Mouse (Mus musculus): ENCODE data around the gene Med13.
A peak's percentile ranks its signal among the peaks of the same experiment; 100 is the strongest.

The Med13 gene

DNA sequence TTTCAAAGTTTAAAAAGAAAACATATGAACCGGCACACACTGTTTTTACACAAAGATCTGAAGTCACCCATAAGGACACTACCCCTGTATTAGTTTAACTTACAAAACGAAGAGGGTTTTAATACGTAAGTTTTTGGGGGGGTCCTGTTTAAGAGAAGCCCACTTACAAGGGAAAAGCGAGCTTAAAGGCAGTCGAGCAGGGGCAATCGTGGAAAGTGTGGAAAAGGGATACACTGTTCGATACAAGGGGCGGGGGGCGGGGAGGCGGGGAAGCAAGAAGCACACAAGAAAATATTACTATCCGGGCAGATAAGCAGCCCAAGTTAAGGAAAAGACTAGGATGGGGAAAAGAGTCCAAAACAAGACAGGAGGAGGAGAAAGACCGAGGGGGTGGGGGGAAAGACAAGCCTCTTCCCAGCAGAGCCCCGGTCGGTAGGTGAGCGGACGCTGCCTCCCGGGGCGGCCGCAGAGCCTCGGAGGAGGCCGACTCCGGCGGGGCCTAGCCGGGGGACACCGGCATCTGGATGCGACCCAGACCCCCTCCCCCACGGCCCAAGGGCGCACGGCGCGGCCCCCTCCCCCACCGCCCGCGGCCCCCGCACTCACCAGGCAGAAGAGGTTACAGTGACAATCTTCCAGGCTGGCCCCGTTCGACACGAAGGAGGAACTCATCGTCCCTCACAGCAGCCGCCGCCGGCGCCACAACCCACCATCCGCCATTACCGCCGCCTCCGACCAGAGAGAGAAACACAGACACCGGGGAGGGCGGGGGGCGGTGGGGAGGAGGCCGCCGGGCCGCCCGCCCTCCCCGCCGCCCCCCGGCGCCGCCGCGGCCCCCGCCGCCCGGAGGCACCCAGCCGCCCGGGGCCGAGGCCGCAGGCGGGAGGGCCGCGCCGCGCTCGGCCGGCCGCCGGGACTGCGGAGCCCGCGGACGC lies at the start of gene Med13:
Gene Med13 (minus strand): TSS at position 749 of the 935 bp plus-strand sequence.
- DNase-seq = peak; percentile 24 to 39

DNA sequence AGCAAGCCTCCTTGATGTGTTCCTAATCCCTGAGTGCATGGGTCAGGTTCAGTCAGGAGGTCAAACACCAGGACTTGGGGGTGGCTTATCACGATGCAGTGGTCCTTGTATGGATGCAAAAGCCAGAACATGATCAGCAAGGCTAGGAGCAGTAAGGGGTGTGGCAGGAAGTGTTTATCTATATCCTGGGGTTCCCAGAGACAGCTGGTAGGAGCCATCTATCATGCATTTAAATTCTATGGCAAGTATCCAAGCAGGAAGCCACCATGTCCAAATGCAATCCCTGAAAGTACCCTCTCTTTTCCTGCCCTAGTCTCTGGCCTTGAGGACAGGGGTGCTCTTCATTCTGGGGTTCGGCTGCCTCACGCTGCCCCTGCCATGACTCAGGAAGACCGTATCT lies 47.2 kb upstream of the Med13 start:
- DNase-seq = no peak

DNA sequence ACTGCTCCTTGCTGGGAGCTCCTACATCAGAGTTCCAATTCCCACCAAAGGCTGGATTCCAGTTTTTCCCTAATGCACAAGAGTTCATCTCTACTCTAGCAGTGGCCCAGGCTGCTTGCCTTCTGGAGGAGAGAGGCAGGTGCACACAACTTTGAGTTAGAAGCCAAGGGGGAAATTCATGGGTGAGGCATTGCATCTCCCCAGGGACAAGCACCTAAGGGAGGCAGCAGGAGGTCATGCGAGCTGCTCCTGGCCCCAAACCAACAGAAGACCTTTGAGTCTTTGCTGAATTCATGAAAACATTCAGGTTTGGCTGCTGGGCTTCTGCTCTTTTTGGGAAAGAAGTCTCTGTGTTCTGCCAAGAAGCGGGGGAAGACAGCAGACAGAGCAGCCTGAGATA lies 46.4 kb upstream of the Med13 start:
- DNase-seq = no peak

DNA sequence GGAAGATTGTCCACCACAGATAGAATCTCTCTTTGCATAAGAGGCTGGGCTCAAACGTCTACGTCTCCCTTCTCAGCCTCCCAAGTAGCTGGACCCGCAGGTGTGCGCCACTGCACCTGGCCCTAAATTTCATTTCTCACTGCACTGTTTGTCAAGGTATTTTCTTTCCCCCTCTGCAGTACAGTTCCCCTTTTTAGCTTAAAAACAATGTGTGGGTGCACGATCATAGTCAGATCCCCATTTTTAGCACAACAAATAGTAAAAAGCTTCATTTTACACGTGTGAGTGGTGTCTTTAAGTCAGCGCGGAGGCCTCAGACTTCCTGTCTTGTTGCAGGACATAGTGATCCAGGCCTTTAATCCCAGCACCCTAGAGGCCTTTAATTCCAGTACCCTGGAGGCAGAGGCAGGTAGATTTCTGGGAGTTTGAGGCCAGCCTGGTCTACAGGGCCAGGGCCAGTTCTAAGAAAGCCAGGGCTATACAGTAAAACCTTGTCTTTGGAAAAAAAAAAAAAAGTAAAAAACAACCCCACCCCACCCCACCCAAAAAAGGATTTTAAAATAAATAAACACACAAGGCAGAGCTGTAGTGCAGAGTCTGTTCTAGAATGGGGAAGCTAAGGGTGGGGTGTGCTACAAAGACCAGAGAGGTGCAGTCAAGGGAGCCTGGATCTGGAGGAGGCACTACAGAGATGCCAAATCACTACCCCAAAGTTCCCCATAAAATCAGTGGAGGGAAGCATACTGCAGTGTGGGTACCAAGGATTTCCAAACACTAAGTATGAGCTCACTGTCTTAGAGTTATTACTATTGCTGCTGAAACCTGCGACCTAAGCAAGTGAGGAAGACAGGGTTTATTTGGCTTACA lies 42.1 kb upstream of the Med13 start:
- DNase-seq = no peak

DNA sequence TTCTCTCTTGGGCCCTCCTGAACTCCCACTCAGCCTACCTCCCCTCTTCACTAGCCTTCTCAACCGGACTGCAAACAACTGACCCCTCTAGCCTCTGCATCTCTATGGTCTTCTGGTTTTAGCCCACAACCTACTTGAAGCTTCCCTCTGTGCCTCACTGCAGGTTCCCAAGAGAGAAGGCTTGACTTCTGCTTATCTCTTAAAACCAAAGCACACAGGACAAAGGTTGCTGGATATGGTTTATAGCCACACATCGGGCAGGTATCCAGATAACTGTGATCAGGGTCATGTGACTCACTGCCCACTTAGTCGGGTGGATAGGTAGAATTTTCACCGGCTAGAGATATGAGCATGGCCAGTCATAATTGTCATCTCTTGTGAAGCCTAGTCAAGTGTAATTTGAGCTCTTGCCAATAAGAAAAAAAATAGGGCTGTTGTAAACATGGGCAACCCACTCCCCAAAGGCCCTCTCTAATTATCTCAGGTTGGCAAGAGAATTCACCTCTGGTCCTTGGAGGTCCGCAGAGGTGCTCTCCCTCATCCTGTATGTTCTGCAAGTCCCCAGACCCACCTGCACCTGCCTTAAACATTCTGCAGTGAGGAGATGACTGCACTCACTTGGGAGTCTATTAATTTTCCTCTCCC lies 39.7 kb upstream of the Med13 start:
- no peak for DNase-seq

DNA sequence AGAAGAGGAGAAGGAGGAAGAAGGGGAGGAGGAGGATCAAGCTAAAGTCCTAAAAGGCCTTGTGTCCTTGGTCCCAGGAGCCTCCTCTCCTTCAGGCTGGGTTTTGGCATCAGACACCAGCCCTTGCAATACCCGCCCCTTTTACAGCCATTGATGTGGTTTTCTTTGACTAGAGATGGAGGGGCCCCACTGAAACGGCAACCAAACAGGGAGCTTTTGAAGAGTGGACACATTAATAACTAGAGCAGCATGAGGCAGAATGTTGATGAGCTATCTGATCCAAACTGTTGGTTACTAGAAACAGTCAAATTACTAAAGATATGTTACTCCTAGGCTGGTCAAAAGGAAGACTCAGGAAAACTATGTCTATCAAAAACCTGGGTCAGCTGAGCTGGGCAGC lies 39.1 kb upstream of the Med13 start:
- DNase-seq = no peak

DNA sequence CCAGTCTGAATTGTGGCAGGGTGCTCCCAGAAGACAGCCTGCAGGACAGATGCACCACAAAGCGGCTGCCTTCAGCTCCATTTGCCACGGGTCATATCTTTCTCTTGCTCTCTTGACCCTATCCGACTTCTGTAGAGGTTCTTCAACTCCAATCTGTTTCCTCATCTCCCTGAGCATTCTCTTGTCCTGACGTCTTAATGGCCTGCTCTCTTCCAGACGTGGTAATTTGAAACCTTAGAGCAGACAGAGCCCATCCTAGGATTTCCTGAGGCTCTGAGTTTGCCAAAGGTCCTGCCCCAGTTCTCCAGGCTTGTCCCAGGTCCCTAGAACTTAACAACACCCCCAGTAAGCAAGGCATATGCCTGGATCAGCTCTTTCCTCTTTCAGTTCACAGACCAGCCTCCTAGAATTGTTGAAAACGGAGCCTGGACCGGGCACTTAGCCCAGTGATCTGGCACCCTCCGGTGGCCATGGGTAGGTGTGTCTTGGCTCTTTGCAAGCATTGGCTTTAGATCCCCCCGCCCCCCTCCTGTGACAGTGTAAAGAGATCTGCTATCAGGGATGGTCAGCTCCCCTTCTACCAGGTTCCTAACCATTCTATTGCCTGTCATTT lies 38.2 kb upstream of the Med13 start:
- peak; percentile 53 to 56 for DNase-seq

DNA sequence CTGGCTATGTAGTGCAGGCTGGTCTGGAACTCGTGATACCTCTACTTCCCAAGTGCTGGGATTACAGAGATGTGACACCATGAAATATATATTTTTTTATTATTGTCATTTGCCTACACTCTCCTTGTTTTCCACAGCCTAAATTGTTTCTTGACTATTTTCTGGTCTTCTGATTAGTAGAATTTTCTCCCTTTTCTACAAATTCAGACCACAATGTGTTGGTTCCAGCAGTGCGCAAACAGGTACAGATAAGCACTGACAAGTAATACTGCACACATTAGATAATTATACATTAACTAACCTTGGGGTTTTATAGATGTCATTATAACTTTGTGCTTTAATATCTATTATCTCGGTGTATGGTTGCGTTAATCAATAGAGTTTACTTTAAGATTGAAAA lies 37.7 kb upstream of the Med13 start:
- no peak for DNase-seq

DNA sequence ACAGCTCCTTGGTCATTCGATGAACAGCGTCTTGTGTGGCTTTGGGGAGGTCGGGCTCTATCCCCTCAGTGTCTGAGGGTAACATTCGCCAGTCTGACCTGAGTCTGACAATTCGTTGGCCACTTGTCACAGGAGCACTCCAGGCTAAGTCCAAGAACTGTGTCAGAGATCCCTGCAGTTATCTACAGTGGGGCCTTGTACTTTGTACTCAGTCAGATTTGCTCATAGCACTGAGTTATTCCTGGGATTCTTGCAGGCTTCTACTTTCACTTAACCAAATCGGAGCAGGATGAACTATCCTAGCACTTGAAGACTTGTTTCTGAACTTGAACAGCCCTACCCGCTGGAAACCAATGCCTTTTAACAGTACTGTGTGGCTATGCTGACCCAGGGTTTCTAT lies 34.3 kb upstream of the Med13 start:
- no peak for DNase-seq

DNA sequence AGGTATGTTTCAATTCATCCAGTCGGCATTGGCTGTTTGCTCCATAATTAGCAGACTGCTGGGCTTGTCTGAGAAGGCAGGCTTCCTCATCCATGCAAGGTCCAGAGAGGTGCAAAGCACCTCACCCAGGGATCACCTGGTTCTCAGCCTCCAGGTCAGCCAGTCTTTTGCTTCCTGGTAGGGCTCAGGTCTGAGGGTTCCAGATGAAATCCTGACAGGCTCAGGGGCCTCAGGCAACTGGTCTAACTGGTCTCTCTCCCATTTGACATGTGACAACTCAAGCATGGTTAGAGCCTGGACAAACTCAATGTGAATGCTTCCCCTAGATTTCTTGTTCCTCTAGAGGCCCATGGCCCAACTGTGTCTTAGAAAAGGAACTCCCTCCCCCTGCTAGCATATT lies 32.9 kb upstream of the Med13 start:
- DNase-seq = peak in 1 of 2 experiments; percentile 47

DNA sequence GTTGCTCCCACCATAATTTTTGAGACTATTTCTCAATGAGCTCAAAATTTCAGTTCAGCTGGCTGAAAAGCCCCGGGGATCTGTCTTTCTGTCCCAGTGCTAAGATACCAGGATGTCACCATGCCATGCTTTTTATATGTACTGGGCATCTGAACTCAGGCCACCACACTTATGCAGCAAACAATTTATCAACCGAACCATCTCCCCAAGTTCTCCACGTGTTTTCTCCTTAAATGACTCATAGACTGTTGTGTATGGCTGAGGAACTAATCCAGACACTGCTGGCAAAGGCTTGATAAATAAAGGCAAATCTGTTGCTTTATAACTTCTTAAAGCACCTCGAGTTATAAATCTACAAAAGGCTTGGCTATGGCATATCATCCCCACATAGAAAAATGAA lies 32.1 kb upstream of the Med13 start:
- DNase-seq = no peak

DNA sequence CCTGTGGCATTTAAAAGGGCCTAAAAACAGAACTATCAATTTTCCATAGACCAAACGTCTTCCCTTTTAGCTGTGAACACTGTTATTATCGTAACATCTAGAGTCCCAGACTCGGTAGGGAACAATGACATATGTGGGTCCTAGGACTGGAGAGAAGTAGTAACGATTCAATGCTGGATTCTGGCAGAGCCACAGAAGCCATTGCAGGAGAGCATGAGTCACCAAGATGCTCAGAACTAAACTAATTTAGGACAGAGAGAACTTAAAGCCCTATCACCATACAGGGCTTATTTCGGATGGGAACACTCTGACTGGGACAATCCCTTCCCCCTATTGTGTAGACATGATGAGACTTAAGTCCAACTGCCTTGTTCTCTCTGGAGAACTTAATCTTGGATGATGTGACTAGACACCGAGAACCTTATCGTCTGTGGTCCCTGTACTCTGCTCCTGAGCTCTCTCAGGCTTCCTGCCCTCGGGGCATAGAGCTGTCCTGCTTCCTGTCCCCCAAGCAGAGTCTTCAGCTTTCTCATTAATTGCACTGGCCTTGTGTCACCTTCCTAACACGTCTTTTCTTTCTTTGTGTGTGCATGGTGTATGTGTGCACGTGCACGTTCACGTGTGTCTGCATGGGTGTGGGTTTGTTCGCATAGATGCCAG lies 31.5 kb upstream of the Med13 start:
- no peak for DNase-seq

DNA sequence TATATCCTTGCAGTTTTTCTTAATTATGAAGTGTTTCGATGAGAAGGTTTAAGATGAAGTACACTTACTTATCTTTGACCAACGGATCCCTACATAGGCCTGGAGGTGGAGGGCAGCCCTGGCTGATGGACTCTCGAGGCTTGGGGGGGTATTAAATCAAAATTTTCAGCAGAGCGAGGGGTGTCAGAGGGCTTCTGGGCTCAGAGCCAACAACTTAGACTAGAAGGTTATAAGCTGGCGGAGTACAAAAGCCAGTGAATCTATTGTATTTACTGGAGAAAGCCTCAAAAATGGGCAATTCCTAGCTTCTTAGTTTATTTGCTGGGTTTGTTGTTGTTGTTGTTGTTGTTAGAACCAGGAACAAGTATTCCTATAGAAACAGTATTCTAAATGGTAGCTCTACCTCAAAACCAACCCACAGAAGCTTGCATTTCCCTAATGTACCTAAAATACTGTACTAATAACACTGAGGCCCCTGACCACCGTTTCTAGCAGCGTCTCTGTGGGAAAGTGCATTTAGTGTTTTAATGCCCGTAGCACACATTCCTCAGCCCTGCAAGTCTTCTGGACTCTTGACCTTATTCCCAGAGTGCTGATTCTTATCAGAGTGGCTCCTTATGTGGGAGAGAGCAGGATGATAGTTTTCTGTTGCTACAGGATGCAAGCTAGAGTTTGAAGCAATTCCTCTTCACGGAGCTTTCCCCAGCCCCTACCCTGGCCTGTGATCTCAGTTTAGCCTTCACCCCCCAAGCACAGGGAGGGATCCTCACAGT lies 29.9 kb upstream of the Med13 start:
- DNase-seq = no peak

DNA sequence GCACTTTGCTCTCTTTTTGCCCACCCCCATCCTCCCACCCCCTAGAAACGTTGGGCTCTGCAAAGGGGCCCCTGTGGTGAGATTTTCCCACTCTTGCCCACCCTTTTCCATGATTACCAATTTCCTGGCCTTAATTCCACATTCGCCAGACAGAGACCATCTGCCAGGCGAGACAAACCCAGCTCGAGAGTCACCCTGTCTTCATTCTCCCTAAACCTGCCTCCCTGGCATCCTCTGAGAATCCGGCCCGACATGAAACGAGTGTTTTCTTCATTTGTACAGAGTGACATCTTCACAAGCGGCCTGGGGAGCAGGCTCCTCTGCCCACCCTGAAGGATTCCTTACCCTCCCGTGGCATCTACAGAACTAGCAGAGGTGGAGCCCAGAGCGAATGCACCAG lies 29.2 kb upstream of the Med13 start:
- no peak for DNase-seq

DNA sequence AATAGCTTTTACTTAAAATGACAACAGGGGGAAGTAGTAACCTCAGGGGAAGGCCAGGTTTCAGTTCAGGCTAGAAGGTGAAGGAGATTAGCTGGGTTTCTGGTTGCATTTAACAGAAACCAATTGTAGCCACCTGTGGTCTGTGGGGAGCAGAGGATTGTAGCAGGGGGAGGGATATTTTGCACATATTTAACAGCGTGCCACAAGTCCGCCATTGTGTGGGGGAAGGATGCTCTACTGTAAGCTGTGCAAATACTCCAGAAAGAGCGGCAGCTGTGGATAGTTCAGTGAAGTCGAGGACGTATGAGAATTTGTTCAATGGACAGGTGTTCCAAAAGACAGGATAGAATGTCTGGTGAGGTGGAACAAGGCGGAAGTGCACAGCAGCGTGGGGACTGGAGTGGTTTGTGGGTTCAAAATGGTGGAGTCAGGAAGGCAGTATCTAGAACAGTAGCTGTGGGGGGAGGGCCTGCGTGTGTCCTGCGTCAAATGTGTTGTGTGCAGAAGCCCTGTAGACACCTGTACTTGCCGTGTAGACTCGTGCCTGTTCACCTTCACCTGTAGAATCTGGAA lies 28.4 kb upstream of the Med13 start:
- DNase-seq = no peak

DNA sequence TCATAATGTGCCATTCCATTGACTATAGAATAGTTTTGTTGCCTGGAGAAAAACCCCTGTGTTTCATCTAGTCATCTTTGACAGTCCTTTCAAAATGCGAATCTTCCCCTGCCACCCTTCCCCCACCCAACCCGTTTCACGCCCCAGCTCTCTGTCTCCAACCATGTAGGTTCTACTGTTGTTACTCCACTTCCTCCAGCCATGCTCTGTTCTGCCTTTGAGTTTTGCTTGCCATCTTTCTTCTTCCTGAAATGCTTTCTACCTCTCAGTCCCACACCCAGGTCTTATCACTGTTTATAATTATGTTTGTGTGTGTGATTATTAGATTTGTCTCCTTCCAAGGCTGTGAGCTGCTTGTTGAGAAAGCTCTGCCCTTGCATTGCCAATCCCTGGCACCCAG lies 26.7 kb upstream of the Med13 start:
- DNase-seq = no peak

DNA sequence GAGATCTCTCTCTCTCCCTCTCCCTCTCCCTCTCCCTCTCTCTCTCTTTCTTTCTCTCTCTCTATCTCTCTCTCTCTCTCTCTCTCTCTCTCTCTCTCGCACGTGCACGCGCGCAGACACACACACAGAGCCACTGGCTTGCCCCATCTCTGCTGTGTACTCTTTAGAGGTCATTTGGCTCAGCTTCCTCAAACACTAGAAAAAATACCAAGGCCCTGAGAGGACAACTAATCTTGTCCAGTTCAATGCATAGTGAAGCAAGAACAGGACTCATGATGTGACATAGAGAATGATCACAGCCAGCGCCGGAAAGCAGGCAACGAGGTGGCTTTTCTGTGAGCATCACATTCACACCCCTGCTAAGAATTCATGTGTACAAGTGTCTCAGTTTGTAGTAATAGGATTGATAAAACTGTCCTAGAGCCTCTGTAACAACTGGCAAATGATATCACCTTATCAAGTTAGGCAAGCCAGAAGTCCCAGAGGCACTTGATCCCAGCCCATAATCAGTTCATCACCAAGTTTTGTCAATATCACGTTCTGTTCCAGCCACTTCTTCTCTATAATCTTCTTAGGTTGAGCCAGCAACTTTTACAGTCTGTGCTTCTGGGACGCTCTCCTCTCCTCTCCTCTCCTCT lies 25.2 kb upstream of the Med13 start:
- DNase-seq = no peak

DNA sequence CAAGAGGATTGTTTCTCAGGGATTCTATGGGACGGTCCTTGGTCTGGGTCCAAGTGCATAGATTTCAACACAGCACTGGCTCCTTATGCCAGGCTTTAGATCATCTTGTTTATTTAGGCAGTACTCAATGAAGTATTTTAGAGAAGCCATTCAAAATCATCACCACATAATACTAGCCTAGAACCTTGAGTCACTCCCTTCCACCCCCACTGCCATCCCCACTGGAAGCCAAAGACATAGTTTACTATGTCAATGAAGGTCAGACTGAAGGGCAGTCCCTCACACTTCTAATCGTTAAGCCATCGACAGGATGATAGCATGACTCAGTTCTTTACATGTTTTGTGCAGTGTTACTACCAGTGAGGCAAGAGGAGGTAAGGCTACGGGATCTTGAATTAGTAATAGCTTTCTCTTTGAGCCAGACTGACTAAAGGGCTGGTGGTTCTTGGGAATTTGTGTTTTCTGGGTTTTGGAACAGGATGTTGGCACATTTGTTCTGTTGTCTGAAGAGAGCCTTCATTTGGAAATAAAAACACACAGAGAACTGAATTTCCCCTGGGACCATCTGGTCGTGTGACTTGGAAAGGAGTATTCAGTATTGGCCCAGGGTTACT lies 24.2 kb upstream of the Med13 start:
- DNase-seq = peak in 1 of 2 experiments; percentile 11

DNA sequence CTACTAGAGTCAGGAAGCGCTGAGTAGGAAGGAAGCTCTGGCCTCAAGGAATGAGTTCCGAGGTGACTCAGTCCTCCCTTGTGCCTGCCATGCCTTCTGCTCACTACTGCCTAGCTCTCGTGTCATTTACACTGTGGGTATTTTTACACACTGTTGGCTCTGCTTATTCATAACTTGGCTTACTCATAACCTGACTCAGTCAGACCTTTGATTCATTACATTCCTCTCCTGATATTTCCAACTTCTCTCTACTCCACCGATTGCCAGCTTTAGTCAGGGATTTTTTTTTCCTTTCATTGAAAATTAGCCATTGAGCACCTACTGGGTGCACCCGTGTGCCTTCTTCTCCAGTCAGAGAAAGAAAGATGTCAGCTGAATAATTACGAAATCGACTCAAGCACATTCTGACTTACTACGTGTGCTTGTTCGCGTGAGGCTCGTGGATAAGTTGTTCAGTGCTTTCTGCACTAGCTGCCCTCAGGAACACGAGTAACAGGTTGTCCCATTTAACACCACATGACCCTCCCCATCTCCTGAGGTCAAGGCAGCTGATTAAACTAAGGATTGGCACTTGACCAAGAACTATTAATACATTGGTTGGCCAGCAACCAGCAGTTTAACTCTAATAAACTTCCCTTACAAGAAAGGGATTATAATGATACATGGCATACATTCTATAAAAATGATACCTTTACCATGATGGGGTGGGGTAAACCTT lies 23.3 kb upstream of the Med13 start:
- peak in 1 of 2 experiments; percentile 21 for DNase-seq
